Mouse (Mus musculus): ENCODE results near the gene Dpep2nb. TPM values are rescaled to one million over a fixed set of nuclear protein-coding genes. Genes with fewer than 3 reads are reported as not detected.

The Dpep2nb gene
- polyA plus RNA-seq (2012; rRNA removed) = 0.13 TPM in 1 of 2 replicates, not detected in the other

DNA sequence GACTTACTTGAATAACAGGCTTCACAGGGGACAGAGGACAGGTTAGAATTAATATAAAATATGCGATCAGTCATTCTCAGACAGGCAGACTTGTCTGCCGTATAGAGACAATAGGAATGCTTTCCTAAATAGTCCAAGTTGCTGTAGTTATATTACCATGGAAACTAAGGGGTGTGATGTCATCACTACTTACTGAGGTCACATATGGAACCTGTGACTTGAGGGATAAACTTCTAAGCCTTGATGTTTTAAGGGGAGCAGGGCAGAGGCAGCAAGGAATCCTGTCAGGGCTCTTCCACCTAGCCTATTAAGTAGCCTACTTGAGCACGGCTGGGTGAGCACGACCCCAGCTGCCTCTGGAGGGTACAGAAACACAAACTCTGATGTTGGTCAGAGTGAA lies at the start of gene Dpep2nb:
Gene Dpep2nb (minus strand): TSS at position 101 of the 400 bp plus-strand sequence.
- Histone ChIP-seq H3K27me3 (ENCODE audit: control insufficient read depth, insufficient read depth, low read length) (no peaks in the 10 kb centered on the region), H3K4me1 (ENCODE audit: control insufficient read depth, insufficient read depth, low read length) (peaks cover 15% of the 10 kb centered on the region), H3K27ac (ENCODE audit: insufficient read depth, low read length) (no peak within 1 kb of the TSS), H3K4me3 (replicated peaks; ENCODE audit: insufficient read depth, low read depth, low read length) (no peak within 1 kb of the TSS)
- TF ChIP-seq CTCF (IDR thresholded peaks at IDR 0.05; ENCODE audit: borderline replicate concordance, insufficient read depth, low read depth, low read length) = no peak
- no peak for TF ChIP-seq POLR2A (IDR thresholded peaks at IDR 0.05; ENCODE audit: borderline replicate concordance, insufficient read depth, low read length)
- no peak for DNase-seq
- 83% methylated on average over 4 of the region's 4 CpGs for WGBS

- TF ChIP-seq CTCF (IDR thresholded peaks at IDR 0.05; ENCODE audit: borderline replicate concordance, insufficient read depth, low read depth, low read length) (no peak), POLR2A (IDR thresholded peaks at IDR 0.05; ENCODE audit: borderline replicate concordance, insufficient read depth, low read length) (no peak)
- Histone ChIP-seq H3K27ac (ENCODE audit: insufficient read depth, low read length) (no peak overlapping the region), H3K27me3 (ENCODE audit: control insufficient read depth, insufficient read depth, low read length) (no peaks in the 10 kb centered on the region), H3K4me1 (ENCODE audit: control insufficient read depth, insufficient read depth, low read length) (no peaks in the 10 kb centered on the region), H3K4me3 (replicated peaks; ENCODE audit: insufficient read depth, low read depth, low read length) (no peak overlapping the region)
- DNase-seq = no peak
- 8% methylated on average over 3 of the region's 3 CpGs for WGBS
Measured at GRCm38 (mm10) chr8:106055038-106055437, 49.3 kb upstream of the Dpep2nb start.

DNA sequence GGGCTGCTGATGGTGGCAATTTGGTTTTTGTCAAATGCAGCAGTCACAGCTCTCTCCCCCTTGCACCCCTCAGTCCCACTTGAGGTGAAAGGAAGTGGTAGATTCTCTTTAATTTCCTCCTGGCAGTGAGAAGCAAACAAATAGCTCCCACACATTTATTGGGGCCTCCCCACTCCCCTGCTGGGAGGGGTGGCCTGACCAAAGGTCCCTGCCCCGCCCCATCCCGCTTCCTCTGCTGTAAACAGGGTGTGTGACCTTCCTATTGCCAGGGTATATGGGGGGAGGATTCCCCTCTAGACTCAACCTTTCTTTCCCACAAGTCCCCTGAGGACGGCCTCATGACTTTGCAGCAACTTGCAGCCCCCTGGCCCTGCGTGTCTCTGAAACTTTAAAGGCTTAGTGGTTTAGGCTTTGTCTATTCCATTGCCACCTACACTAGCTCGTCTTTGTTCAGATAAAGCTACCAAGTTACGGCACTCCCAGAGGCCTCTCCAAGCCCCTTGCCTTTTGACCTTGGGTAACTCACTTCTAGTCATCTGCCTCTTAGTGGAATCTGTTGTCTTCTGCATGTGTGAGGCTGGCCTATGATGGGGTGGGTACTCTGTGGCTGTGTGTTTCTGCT lies 48.5 kb upstream of the Dpep2nb start:
- Histone ChIP-seq H3K4me1 (ENCODE audit: control insufficient read depth, insufficient read depth, low read length) (no peaks in the 10 kb centered on the region), H3K27me3 (ENCODE audit: control insufficient read depth, insufficient read depth, low read length) (no peaks in the 10 kb centered on the region), H3K4me3 (replicated peaks; ENCODE audit: insufficient read depth, low read depth, low read length) (no peak overlapping the region), H3K27ac (ENCODE audit: insufficient read depth, low read length) (no peak overlapping the region)
- no peak for TF ChIP-seq POLR2A (IDR thresholded peaks at IDR 0.05; ENCODE audit: borderline replicate concordance, insufficient read depth, low read length)
- TF ChIP-seq CTCF (IDR thresholded peaks at IDR 0.05; ENCODE audit: borderline replicate concordance, insufficient read depth, low read depth, low read length) = no peak
- 80% methylated on average over 6 of the region's 6 CpGs for WGBS
- DNase-seq = no peak

DNA sequence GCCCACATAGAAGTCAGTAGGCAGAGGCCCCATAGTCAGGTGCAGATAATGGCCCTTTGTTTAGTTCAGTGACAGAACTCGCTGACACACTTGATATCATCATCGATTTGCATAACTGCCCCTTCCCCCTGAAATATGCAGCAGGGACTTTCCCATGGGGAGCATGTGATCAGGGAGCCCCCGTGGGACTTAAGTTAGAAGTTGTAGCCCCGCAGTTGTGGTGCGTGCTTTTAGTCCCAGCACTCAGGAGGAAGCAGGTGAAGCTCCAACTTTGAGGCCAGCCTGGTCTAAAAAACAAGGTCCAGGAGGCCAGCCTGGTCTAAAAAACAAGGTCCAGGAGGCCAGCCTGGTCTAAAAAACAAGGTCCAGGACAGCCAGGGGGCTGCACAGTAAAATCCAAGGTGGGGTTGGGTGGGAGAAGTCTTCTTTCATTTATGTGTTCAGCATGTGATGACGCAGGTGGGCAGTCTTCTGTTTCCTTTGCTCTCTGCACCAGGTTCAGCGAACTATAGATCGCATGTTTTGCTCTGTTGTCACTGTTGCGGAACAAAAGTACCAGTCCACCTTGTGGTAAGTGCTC lies 46.8 kb upstream of the Dpep2nb start:
- TF ChIP-seq CTCF (IDR thresholded peaks at IDR 0.05; ENCODE audit: borderline replicate concordance, insufficient read depth, low read depth, low read length) = no peak
- TF ChIP-seq POLR2A (IDR thresholded peaks at IDR 0.05; ENCODE audit: borderline replicate concordance, insufficient read depth, low read length) = no peak
- 82% methylated on average over 9 of the region's 9 CpGs for WGBS
- H3K27ac ChIP-seq (ENCODE audit: insufficient read depth, low read length) = no peak overlapping the region

DNA sequence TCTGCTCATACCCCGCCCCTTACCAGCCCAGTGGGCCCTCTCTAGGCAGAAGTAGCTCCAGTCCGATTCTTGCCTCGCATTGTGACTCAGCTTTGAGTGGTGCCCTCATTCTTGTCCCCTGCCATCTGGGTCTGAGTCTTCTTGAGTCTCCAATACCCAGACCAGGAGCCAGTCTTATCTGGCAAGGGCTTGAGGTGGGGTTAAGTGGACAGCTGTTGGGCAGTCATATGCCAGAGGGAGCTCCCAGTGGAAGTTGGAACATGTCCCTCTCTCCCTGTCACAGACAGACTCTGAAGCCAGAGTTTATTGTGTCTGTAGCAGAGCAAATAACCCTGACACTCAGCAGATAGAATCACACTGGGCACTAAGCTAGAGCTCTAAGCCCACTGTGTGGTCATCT lies 45.3 kb upstream of the Dpep2nb start:
- no peak for TF ChIP-seq POLR2A (IDR thresholded peaks at IDR 0.05; ENCODE audit: borderline replicate concordance, insufficient read depth, low read length)
- TF ChIP-seq CTCF (IDR thresholded peaks at IDR 0.05; ENCODE audit: borderline replicate concordance, insufficient read depth, low read depth, low read length) = no peak
- H3K27me3 ChIP-seq (ENCODE audit: control insufficient read depth, insufficient read depth, low read length) = no peaks in the 10 kb centered on the region
- no peaks in the 10 kb centered on the region for H3K4me1 ChIP-seq (ENCODE audit: control insufficient read depth, insufficient read depth, low read length)
- DNase-seq = no peak
- H3K4me3 ChIP-seq (replicated peaks; ENCODE audit: insufficient read depth, low read depth, low read length) = no peak overlapping the region
- H3K27ac ChIP-seq (ENCODE audit: insufficient read depth, low read length) = no peak overlapping the region
- 23% methylated on average over 3 of the region's 3 CpGs for WGBS

More for the DNA sequence above, 46.8 kb upstream of the Dpep2nb start:
- no peak overlapping the region for H3K4me3 ChIP-seq (replicated peaks; ENCODE audit: insufficient read depth, low read depth, low read length)
- no peak for DNase-seq
- no peaks in the 10 kb centered on the region for H3K27me3 ChIP-seq (ENCODE audit: control insufficient read depth, insufficient read depth, low read length)
- H3K4me1 ChIP-seq (ENCODE audit: control insufficient read depth, insufficient read depth, low read length) = no peaks in the 10 kb centered on the region

- Histone ChIP-seq H3K4me1 (ENCODE audit: control insufficient read depth, insufficient read depth, low read length) (no peaks in the 10 kb centered on the region), H3K27ac (ENCODE audit: insufficient read depth, low read length) (no peak overlapping the region), H3K27me3 (ENCODE audit: control insufficient read depth, insufficient read depth, low read length) (no peaks in the 10 kb centered on the region), H3K4me3 (replicated peaks; ENCODE audit: insufficient read depth, low read depth, low read length) (no peak overlapping the region)
- WGBS = 73% methylated on average over 6 of the region's 6 CpGs
- no peak for DNase-seq
- TF ChIP-seq CTCF (IDR thresholded peaks at IDR 0.05; ENCODE audit: borderline replicate concordance, insufficient read depth, low read depth, low read length) (no peak), POLR2A (IDR thresholded peaks at IDR 0.05; ENCODE audit: borderline replicate concordance, insufficient read depth, low read length) (no peak)
Measured at GRCm38 (mm10) chr8:106049840-106050239, 44.1 kb upstream of the Dpep2nb start.

DNA sequence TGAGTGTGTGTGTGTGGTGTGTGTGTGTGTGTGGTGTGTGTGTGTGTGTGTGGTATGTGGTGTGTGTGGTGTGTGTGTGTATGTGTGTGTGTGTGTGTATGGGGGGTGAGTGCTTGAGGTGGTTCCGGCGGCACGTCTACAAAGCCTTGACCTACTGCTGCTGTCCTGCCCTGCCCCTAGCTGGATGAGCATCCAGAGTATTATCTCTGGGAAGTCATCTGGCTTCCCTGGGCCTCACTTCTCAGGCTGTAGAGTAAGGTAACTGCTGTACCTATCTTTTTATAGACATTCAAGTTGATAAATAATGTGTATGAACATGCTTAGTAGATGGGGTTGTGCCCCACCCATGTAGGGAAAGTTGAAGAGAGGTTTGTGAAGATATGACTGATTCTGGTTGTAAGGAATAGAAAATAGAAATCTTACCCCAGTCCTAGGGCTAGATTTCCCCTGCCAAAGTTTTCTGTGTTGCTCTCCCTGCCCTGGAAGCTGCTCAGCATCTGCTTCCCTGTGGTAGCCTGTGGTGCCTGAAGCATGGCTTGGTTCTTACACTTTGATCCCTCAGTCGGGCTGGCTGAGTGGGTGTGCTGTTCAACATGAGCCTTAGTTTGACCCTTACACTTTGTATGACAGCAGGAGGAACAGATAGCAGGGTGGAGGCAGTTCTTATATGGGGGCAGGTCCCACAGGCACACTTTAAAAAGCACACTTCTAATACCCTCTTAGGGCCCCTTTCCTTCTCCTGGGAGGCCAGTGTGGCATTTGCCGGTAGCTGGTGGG lies 42.3 kb upstream of the Dpep2nb start:
- 76% methylated on average over 4 of the region's 5 CpGs for WGBS
- no peak for DNase-seq
- TF ChIP-seq CTCF (IDR thresholded peaks at IDR 0.05; ENCODE audit: borderline replicate concordance, insufficient read depth, low read depth, low read length) (no peak), POLR2A (IDR thresholded peaks at IDR 0.05; ENCODE audit: borderline replicate concordance, insufficient read depth, low read length) (no peak)
- H3K4me3 ChIP-seq (replicated peaks; ENCODE audit: insufficient read depth, low read depth, low read length) = no peak overlapping the region
- no peaks in the 10 kb centered on the region for H3K4me1 ChIP-seq (ENCODE audit: control insufficient read depth, insufficient read depth, low read length)
- H3K27ac ChIP-seq (ENCODE audit: insufficient read depth, low read length) = no peak overlapping the region
- no peaks in the 10 kb centered on the region for H3K27me3 ChIP-seq (ENCODE audit: control insufficient read depth, insufficient read depth, low read length)

Data from cerebellum, adult 2 months (tissue).